Mouse (Mus musculus): ENCODE data around the gene Mmp14.

The Mmp14 gene

DNA sequence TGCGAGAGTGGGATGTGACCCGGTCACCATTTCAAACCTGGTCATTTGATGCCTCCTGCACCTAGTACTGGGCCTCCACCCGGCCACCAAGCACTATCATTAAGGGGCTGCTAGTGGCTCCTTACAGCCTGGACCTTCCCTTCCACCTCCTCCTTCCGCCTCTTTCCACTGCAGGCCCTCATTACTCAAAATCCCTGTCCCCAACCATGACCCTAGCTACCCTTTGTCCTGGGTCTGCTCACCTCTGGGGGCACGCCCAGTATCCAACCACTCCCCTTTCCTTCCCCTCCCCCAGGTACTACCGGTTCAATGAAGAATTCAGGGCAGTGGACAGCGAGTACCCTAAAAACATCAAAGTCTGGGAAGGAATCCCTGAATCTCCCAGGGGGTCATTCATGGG is 8.2 kb downstream of the Mmp14 start:
- no peak for TF ChIP-seq GATA4 (IDR thresholded peaks at IDR 0.05; ENCODE audit: insufficient replicate concordance, low read length)

DNA sequence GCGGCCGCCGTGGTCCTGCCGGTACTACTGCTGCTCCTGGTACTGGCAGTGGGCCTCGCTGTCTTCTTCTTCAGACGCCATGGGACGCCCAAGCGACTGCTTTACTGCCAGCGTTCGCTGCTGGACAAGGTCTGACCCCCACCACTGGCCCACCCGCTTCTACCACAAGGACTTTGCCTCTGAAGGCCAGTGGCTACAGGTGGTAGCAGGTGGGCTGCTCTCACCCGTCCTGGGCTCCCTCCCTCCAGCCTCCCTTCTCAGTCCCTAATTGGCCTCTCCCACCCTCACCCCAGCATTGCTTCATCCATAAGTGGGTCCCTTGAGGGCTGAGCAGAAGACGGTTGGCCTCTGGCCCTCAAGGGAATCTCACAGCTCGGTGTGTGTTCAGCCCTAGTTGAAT is 9.1 kb downstream of the Mmp14 start:
- no peak for TF ChIP-seq GATA4 (IDR thresholded peaks at IDR 0.05; ENCODE audit: insufficient replicate concordance, low read length)

DNA sequence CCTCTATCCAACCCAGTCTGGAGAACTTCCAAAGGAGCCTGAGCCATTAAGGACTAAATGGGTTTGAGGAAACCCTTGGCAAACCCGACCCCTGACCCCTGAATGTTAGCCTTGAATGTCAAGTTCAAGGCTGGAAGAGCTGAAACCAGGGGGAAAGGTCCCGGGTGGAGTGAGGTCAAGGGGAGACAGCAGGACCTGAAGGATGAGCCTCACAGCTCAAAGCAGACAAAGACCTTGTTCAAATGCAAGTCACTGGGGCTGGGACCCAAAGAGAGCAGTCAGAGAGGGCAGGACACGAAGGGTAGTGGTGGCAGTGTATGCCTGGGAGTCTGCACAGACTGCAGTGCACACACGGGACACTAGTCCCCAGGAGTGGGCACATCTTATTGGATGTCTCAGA is 10.0 kb downstream of the Mmp14 start:
- TF ChIP-seq GATA4 (IDR thresholded peaks at IDR 0.05; ENCODE audit: insufficient replicate concordance, low read length) = no peak

DNA sequence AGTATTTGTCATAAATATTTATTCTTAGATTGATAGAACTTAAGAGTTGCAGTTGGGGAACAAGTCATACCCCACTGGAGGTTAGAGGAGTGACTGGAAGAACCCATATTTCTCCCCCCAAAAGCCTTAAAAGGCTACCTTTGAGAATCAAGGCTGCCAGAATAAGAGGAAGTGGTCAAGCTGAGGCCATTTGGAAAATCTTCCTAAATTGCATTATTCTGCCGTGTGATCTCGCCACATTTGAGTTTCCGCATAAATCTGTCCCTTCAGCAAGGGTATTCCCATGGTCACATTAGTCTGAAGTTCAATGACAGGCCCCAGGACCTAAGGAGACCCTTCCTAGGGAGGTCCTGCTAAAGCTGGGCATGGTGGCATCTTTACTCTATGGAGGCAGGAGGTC is 11.1 kb downstream of the Mmp14 start:
- TF ChIP-seq GATA4 (IDR thresholded peaks at IDR 0.05; ENCODE audit: insufficient replicate concordance, low read length) = no peak

DNA sequence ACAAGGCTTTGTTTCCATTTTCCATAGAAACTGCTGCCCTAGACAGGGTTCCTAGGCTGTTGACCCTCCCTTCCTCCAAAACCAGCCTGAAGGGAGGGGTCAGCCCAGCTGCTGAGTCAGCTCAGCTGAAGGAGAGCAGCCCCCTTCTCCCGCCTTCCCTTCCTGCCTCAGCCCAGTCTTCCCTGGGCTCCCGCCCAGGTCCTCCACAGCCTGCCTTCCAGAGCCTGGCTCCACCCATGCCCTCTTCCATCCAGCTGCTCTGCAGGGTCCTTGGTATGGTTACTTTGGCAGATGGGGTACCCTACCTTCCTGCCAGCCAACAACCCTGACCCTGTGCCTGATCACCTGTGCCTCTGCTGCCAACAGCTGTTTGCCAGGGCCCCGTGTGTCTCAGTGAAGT is 11.8 kb downstream of the Mmp14 start:
- TF ChIP-seq GATA4 (IDR thresholded peaks at IDR 0.05; ENCODE audit: insufficient replicate concordance, low read length) = no peak

DNA sequence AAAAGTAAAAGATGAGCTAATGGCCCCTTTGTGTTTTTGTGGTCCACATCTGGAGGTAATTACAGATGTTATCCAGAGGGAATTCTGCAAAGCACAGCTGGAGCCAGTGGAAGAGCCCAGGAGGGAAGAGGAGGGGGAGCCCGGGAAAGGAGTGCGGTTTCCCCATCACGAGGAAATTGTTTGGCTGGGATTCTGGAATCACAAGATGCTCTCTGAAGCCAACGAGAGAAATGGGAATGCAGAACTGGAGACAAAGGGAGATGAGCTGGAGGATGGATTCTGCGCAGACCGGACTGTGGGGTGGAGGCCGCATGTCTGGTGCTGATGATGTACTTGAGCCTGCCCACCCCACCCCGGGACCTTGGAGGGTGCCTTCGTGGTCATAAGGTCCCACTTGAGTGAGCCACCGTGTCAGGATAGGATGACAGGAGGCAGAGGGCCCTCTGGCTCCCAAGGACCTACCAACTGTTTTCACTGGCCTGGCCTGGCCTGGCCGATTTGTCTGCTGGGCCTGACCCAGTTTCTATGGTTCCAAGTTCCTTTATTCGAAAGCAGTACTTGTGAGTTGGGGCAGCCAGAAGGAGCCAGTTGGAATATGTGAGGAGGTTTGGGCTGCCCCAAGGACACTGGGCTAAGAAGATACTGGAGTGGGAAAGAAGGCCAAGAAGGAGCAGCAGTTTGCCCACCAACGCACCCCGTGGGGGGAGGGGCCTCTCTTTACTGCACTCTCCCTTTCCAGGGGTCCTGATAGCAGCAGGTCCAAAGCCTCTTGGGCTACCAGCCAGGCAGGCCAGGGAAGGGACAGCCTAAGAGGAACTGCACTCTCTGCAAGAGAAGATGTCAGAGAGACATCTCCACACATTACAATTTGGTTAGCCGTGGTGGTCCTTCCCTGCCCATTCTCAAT is 12.6 kb downstream of the Mmp14 start:
- TF ChIP-seq GATA4 (IDR thresholded peaks at IDR 0.05; ENCODE audit: insufficient replicate concordance, low read length) = no peak

DNA sequence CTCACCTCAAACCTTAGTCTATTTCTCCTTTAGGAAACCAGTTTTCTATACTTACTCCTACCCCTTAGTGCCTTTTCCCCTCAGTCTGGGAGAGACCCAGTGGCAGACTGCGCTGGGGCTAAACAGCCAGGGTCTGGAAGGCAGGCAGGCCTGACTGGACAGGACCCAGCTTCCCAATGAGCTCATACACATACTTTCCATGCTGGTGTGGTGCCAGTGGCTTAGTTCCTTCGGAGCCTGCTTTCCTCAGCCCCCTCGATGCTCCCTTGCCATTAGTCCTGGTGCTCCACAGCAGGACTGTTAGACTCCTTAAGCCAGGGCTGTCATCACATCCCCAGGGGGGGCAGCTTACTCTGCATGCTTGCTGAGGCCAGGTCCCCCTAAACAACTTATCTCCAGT is 14.1 kb downstream of the Mmp14 start:
- TF ChIP-seq GATA4 (IDR thresholded peaks at IDR 0.05; ENCODE audit: insufficient replicate concordance, low read length) = no peak

DNA sequence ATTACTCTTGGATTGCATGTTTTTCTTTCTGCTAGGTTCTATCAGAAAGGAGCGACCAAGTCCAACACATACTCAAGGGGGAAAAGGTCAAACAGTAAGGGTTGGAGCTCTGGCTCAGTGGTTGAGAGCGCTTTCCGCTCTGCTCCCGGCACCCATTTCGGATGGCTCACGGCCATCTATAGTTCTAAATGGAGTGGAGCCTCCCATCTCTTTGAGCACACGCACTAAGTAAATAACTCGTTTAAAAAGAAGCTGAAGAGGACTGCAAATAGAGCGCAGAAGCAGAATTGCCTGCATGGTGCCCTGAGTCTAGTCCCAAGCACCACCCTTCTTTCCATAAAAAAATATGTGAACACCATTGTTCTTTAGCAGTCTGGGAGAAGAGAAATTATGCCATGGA is 22.2 kb downstream of the Mmp14 start:
- TF ChIP-seq GATA4 (IDR thresholded peaks at IDR 0.05; ENCODE audit: insufficient replicate concordance, low read length) = no peak

DNA sequence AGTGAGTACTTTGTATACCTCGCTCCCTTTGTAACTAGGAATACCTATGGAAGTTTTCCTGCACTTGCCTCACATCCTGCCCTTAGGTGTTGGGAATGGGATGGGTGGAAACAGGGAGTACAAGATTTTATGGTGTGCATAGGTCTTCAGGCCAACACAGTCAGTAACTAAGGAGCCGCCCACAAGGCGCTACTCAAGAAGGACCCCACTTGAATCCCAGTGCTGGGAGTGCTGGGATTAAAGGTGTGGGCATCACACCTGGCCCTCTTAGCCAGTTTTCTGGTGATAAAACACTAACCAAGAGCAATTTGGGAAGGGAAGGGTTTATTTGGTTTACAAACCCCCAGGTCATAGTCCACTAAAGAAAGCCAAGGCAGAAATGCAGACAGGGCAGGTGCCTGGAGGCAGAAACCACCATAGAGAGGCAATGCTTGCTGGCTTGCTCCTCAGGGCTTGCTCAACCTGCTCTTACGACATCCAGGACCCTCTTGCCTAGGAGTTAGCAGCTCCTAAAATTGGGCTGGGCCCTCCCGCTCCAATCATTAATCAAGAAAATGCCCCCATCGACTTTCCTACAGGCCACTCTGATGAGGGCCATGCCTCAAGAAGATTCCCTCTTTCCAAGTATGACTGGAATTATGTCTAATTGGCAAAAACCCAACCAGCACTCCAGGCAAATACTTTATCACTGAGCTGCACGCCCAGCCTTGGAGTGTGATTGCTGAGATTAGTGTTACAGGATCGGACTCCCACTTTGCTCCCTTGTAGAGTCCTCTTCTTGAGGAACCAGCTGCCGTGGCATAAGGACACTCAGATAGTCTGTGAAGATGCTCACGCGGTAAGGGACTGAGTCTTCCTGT is 23.5 kb downstream of the Mmp14 start:
- TF ChIP-seq GATA4 (IDR thresholded peaks at IDR 0.05; ENCODE audit: insufficient replicate concordance, low read length) = no peak

DNA sequence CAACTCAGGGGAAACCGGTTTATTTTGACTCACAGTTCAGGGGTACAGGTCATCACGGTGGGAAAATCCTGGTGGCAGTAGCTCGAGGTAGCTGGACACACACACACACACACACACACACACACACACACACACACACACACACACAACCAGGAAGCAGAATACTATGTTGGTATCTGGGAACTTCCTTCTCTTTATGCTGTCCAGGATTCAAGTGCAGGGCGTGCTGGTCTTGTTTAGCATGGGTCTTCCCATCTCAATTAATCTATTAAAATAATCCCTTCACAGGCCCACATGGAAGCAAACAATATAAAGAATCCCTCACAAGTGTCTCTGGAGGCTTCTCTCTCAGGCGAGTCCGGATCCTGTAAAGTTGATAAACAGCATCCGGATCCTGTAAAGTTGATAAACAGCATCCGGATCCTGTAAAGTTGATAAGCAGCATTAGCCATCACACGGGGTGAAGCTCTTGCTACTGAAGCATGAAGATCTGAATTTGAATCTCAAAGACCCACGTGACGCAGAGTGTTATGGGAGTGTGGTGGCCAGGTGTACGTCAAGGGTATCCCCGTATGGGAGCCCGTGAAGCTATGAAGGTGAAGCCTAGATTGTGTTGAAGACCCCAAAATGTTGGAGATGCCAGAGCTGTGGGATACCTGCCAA is 26.6 kb downstream of the Mmp14 start:
- TF ChIP-seq GATA4 (IDR thresholded peaks at IDR 0.05; ENCODE audit: insufficient replicate concordance, low read length) = peak; percentile 52

DNA sequence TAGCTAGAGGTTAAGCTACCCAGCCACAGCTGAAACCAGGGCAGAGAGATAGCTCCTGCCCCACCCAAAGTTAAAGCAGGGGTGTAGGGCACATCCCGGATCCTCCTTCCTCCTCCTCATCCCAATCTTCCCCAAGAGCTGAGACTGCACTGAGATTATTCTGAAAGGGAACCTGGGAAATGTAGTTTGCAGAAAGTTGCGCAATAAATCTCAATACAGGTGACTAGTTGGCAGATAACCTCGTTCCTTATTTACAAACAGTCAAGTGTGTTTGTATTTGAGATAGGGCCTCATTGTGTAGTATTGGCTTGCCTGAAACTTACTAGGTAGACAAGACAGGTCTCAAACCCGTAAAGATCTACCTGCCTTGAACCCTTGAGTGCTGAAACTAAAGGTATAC is 30.7 kb downstream of the Mmp14 start:
- TF ChIP-seq GATA4 (IDR thresholded peaks at IDR 0.05; ENCODE audit: insufficient replicate concordance, low read length) = no peak

DNA sequence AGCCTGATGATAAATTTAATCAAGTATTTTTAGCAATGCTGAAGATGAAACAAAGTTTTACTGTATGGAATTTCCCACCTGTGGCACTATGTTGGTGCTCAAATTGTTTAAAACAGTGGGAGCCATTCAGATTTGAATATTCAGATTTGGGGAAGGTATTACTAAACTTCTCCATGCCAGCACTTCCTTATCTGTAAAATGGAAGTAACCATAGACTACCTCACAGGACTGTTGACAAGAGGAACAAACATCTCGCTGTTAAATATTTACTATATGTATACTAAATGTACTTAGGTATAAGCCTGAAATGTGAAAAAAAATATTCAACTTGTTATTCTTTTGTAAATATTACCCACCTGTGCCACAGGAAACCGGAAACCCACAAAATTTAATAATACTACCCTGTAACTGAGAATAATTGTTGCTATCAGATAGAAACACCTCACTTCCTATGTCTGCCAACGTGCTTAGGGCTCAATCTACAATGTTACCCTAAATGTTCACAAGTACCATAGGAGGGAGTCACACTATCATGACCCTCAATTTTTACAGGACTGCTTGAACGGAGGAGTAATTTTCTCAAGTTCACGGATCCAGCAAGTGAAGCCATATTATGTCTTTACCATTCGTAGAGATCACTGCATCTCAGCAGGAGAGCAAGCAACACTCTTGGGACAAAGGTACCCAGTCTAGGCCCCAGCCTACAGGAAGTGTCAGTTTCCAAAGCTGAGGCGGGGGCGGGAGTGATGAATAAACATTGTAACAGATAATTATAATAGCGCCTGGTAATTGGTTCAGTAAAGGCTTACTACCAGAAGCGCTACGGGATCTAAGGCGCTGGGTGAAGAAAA is 31.9 kb downstream of the Mmp14 start:
- no peak for TF ChIP-seq GATA4 (IDR thresholded peaks at IDR 0.05; ENCODE audit: insufficient replicate concordance, low read length)

DNA sequence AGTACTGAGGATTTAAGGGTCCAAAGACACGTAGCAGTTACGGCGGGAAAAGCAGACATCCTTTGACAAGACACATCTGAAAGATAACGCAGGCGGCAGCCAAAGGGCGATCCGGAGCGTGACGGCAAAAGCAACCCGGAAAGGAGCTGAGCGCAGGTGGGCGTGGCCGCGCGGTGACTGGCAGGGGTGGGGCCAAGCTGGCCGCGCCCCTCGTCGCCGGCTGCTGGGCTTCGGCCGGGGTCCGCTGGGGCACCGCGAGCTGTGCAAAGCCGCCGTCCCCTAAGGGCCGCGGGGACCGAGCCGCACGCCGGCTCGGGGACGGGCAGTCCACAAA is 32.5 kb downstream of the Mmp14 start, which contains the start of gene Lrp10:
Lrp10 (plus strand) TSS at position 179 of the 334 bp plus-strand sequence.
- TF ChIP-seq GATA4 (IDR thresholded peaks at IDR 0.05; ENCODE audit: insufficient replicate concordance, low read length) = peak; percentile 84; the same call in 1 of the 2 replicates

DNA sequence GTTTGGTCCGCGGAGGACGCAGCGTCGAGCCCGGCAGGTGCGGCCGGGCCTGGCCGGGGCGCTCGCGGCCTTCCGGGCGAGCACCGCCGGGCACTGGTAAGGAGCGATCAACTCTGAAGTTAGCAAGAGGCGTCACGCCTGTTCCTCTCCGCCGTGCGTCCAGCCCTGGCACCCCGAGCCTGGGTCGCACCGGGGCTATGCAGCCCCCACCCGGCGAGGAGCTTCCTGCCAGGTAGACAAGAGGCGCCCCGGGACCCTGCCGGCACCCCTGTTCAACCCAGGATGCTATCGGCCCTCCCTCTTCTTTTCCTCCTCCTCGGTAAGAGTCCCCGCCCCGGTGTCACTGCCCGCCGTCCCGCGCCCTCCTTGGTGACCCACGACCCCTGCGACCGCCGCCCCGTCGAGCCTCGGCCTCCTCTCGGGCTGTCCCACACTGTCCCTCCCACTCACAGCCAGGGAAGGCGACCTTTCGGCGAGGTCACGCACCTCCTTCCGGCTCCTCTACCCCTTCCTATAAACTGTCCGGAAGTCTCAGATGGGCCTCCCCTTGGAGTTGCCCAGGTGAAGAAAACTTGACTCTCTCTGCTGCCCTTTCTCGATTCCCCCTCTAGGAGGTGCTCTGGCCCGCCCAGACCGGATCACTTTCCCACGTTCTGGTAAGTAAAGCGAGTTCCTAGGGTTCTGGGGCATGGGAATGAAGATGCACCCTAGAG is 33.0 kb downstream of the Mmp14 start:
- TF ChIP-seq GATA4 (IDR thresholded peaks at IDR 0.05; ENCODE audit: insufficient replicate concordance, low read length) = no peak

All from liver, adult (tissue).